Mouse (Mus musculus): ENCODE data around the gene Gm4881.

- TF ChIP-seq CTCF (IDR thresholded peaks at IDR 0.05; ENCODE audit: borderline replicate concordance, control insufficient read depth, extremely low read depth, insufficient read depth, low read length, poor library complexity) (no peak), POLR2A (IDR thresholded peaks at IDR 0.05; ENCODE audit: control insufficient read depth, extremely low read depth, insufficient read depth, low read length, poor library complexity) (no peak)
These were observed 23.7 kb upstream of the Gm4881 start for GRCm38 (mm10) chr7:24967966-24968365.

All from thymus, adult 2 months (tissue).